Mouse (Mus musculus) megakaryocyte, embryonic 14.5 days (primary cell): ENCODE results near the gene Pex5.

Experiments
- FLI1 ChIP-seq: IDR thresholded peaks from 2 replicates; pipeline ENCODE4 v1.6.1; 2012; ENCODE audit warnings: low read length, inconsistent platforms, mixed read lengths
- GATA1 ChIP-seq: IDR thresholded peaks from 3 replicates; pipeline ENCODE4 v1.6.1; 2012; ENCODE audit warnings: mixed read lengths, low read length, inconsistent platforms, borderline replicate concordance

GRCm38 (mm10) chr6:124430379-124430778, 15.5 kb upstream of the Pex5 start:
- no peak for TF ChIP-seq GATA1
- no peak for TF ChIP-seq FLI1
